Mouse (Mus musculus): Measurements from ENCODE around the gene Rpf2. TPM values are rescaled to one million over a fixed set of nuclear protein-coding genes. Genes with fewer than 3 reads are reported as not detected.

Gene Rpf2
- 23.5 and 25.8 TPM in 2 replicates for polyA plus RNA-seq (2012; rRNA removed)

- peak; percentile 97 for DNase-seq (ENCODE audit: low read depth)
- TF ChIP-seq CTCF (IDR thresholded peaks at IDR 0.05; ENCODE audit: borderline replicate concordance, extremely low read depth, insufficient read depth, insufficient read length) (no peak), POLR2A (IDR thresholded peaks at IDR 0.05; ENCODE audit: borderline replicate concordance, extremely low read depth, insufficient read depth, insufficient read length, poor library complexity, severe bottlenecking) (peak; percentile 32; the same call in 1 of the 2 replicates)
Measured at GRCm38 (mm10) chr10:40246374-40247165, at the start of gene Rpf2. Rpf2 (minus strand) TSS chr10:40247036.

GRCm38 (mm10) chr10:40292640-40293039, 45.8 kb upstream of the Rpf2 start:
- DNase-seq (ENCODE audit: low read depth) = no peak
- no peak for TF ChIP-seq CTCF (IDR thresholded peaks at IDR 0.05; ENCODE audit: borderline replicate concordance, extremely low read depth, insufficient read depth, insufficient read length)
- TF ChIP-seq POLR2A (IDR thresholded peaks at IDR 0.05; ENCODE audit: borderline replicate concordance, extremely low read depth, insufficient read depth, insufficient read length, poor library complexity, severe bottlenecking) = no peak

GRCm38 (mm10) chr10:40286767-40287166, 39.9 kb upstream of the Rpf2 start:
- TF ChIP-seq CTCF (IDR thresholded peaks at IDR 0.05; ENCODE audit: borderline replicate concordance, extremely low read depth, insufficient read depth, insufficient read length) = no peak
- no peak for TF ChIP-seq POLR2A (IDR thresholded peaks at IDR 0.05; ENCODE audit: borderline replicate concordance, extremely low read depth, insufficient read depth, insufficient read length, poor library complexity, severe bottlenecking)
- no peak for DNase-seq (ENCODE audit: low read depth)

GRCm38 (mm10) chr10:40285571-40285970, 38.7 kb upstream of the Rpf2 start:
- TF ChIP-seq CTCF (IDR thresholded peaks at IDR 0.05; ENCODE audit: borderline replicate concordance, extremely low read depth, insufficient read depth, insufficient read length) (no peak), POLR2A (IDR thresholded peaks at IDR 0.05; ENCODE audit: borderline replicate concordance, extremely low read depth, insufficient read depth, insufficient read length, poor library complexity, severe bottlenecking) (no peak)
- no peak for DNase-seq (ENCODE audit: low read depth)

- DNase-seq (ENCODE audit: low read depth) = no peak
- TF ChIP-seq CTCF (IDR thresholded peaks at IDR 0.05; ENCODE audit: borderline replicate concordance, extremely low read depth, insufficient read depth, insufficient read length) = no peak
- TF ChIP-seq POLR2A (IDR thresholded peaks at IDR 0.05; ENCODE audit: borderline replicate concordance, extremely low read depth, insufficient read depth, insufficient read length, poor library complexity, severe bottlenecking) = no peak
Measured at GRCm38 (mm10) chr10:40284997-40285396, 38.2 kb upstream of the Rpf2 start.

GRCm38 (mm10) chr10:40284179-40284831, 37.5 kb upstream of the Rpf2 start:
- DNase-seq (ENCODE audit: low read depth) = no peak
- TF ChIP-seq CTCF (IDR thresholded peaks at IDR 0.05; ENCODE audit: borderline replicate concordance, extremely low read depth, insufficient read depth, insufficient read length) = no peak
- TF ChIP-seq POLR2A (IDR thresholded peaks at IDR 0.05; ENCODE audit: borderline replicate concordance, extremely low read depth, insufficient read depth, insufficient read length, poor library complexity, severe bottlenecking) = no peak

- TF ChIP-seq POLR2A (IDR thresholded peaks at IDR 0.05; ENCODE audit: borderline replicate concordance, extremely low read depth, insufficient read depth, insufficient read length, poor library complexity, severe bottlenecking) = no peak
- TF ChIP-seq CTCF (IDR thresholded peaks at IDR 0.05; ENCODE audit: borderline replicate concordance, extremely low read depth, insufficient read depth, insufficient read length) = no peak
- DNase-seq (ENCODE audit: low read depth) = no peak
Measured at GRCm38 (mm10) chr10:40283636-40284035, 36.8 kb upstream of the Rpf2 start.

- DNase-seq (ENCODE audit: low read depth) = no peak
- TF ChIP-seq POLR2A (IDR thresholded peaks at IDR 0.05; ENCODE audit: borderline replicate concordance, extremely low read depth, insufficient read depth, insufficient read length, poor library complexity, severe bottlenecking) = no peak
Measured at GRCm38 (mm10) chr10:40281565-40281964, 34.7 kb upstream of the Rpf2 start.

GRCm38 (mm10) chr10:40278317-40278716, 31.5 kb upstream of the Rpf2 start:
- DNase-seq (ENCODE audit: low read depth) = no peak
- no peak for TF ChIP-seq POLR2A (IDR thresholded peaks at IDR 0.05; ENCODE audit: borderline replicate concordance, extremely low read depth, insufficient read depth, insufficient read length, poor library complexity, severe bottlenecking)
- no peak for TF ChIP-seq CTCF (IDR thresholded peaks at IDR 0.05; ENCODE audit: borderline replicate concordance, extremely low read depth, insufficient read depth, insufficient read length)

- TF ChIP-seq POLR2A (IDR thresholded peaks at IDR 0.05; ENCODE audit: borderline replicate concordance, extremely low read depth, insufficient read depth, insufficient read length, poor library complexity, severe bottlenecking) (no peak), CTCF (IDR thresholded peaks at IDR 0.05; ENCODE audit: borderline replicate concordance, extremely low read depth, insufficient read depth, insufficient read length) (no peak)
- no peak for DNase-seq (ENCODE audit: low read depth)
Measured at GRCm38 (mm10) chr10:40275991-40276390, 29.2 kb upstream of the Rpf2 start.

GRCm38 (mm10) chr10:40273938-40274337, 27.1 kb upstream of the Rpf2 start:
- TF ChIP-seq POLR2A (IDR thresholded peaks at IDR 0.05; ENCODE audit: borderline replicate concordance, extremely low read depth, insufficient read depth, insufficient read length, poor library complexity, severe bottlenecking) = no peak
- no peak for TF ChIP-seq CTCF (IDR thresholded peaks at IDR 0.05; ENCODE audit: borderline replicate concordance, extremely low read depth, insufficient read depth, insufficient read length)
- no peak for DNase-seq (ENCODE audit: low read depth)

- no peak for TF ChIP-seq POLR2A (IDR thresholded peaks at IDR 0.05; ENCODE audit: borderline replicate concordance, extremely low read depth, insufficient read depth, insufficient read length, poor library complexity, severe bottlenecking)
- no peak for TF ChIP-seq CTCF (IDR thresholded peaks at IDR 0.05; ENCODE audit: borderline replicate concordance, extremely low read depth, insufficient read depth, insufficient read length)
- no peak for DNase-seq (ENCODE audit: low read depth)
Measured at GRCm38 (mm10) chr10:40271216-40271615, 24.4 kb upstream of the Rpf2 start.

All from brain, embryonic 14.5 days (tissue).